Comparison of ENCODE assay signal across 11 mouse cellular contexts in the genomic region with DNA sequence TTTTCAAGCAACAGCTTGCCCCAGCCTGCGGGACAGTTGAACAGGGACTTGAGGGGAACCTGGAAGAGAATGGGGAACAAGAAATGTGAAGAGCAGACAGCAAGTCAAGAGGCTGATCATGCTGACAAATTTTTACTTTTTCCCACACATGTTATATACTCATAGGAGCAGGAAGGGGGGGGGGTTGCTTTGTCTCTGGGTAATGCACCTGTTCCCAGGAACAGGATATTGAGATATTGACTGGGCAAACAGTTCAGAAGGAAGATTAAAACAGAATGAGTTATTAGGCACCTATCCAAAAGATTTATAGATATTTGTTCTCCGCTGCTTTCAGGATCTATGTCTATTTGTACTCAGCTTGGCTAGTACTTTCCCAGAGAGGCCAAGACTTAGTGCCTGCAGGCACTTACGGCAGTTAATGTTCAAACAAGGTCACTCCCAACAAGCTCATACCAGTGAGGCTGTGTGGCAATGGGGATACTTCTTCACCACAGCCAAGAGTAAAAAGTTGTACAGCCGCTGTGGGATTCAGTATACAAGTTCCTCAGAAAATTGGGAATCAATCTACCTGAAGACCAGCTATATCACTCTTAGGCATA.
"Had no signal": no experiment of that assay in that cellular context is flagged by ENCODE, and none has a peak within 500 bp of the region (broad histone marks: within the 10 kb centered on the region; RNA-seq: fewer than 3 reads in every experiment).

No protein-coding gene starts in this region.

- DNase-seq: kidney, postnatal 10 days; liver; lung, embryonic 14.5 days; right cerebral cortex, postnatal 14 days; thymus, postnatal 4 days had no signal

- ATAC-seq: hindbrain, embryonic 16.5 days; inflammation-experienced regulatory T-cells, adult 6 months; midbrain, embryonic 13.5 days had no signal

- H3K9me3 ChIP-seq: limb, embryonic 12.5 days; midbrain, embryonic 13.5 days had no signal

- H3K27ac ChIP-seq: layer of hippocampus, adult 2 months; limb, embryonic 12.5 days; liver, embryonic 14.5 days; midbrain, embryonic 13.5 days had no signal

- H3K4me2 ChIP-seq: limb, embryonic 12.5 days; lung, embryonic 14.5 days; midbrain, embryonic 13.5 days had no signal

- H3K27me3 ChIP-seq: limb, embryonic 12.5 days; midbrain, embryonic 13.5 days had no signal

- H3K4me1 ChIP-seq: limb, embryonic 12.5 days; midbrain, embryonic 13.5 days had no signal

- H3K4me3 ChIP-seq: layer of hippocampus, adult 2 months; limb, embryonic 12.5 days; midbrain, embryonic 13.5 days had no signal

- H3K9ac ChIP-seq: limb, embryonic 12.5 days; liver, embryonic 14.5 days; lung, embryonic 14.5 days; midbrain, embryonic 13.5 days had no signal

- H3K36me3 ChIP-seq: limb, embryonic 12.5 days; midbrain, embryonic 13.5 days had no signal
